Mouse (Mus musculus): ENCODE results near the gene Gm12789. TPM values are rescaled to one million over a fixed set of nuclear protein-coding genes. Genes with fewer than 3 reads are reported as not detected.
"Not testable (repeated sequence)": the region's sequence is repeated elsewhere in the genome, so short reads cannot be mapped to it uniquely, and the experiment has no call there.

Gm12789 gene
- not detected in 2 replicates for polyA plus RNA-seq (2012; rRNA removed)

DNA sequence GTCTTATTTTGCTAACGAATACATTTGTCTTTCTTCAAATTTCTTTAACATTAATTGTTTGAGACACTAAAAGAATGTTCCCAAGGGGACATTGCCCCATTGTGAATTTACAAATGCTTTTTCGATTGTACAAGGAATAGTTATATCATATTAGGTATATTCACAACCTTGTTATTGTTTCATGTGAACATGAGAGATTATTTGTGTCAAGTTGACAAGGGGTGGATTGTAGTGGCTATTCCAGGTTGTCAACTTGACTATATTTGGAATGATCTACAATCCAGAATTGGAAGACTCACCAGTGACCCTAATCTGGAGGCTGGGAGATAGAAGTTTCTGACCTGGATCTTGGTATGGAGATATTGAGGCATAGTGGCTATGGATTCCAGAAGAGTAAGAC lies at the start of gene Gm12789:
Gm12789 (plus strand) TSS at position 301 of the 400 bp plus-strand sequence.
- DNase-seq (ENCODE audit: low read depth), result not testable (repeated sequence)

DNA sequence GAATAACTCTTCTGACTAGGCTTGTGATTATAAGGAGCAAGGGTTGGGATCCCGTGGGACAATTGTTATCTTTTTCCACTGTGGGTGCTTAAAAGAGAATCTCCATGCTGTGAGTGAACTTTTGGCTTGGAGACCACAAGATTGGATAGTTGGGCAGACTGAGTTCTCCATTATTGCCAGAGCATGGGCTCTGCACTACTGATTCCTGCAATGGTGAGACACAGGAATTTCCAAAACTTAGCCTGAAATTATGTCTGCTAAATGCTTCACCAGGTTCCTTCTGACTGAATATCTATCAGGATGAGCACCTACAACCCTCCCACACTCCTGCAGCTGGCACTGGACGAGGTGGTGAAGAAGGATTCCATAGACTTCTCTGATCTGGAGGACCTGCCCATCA lies 46.3 kb upstream of the Gm12789 start, which contains the start of gene Gm12794:
Gm12794 (plus strand) TSS at position 301 of the 400 bp plus-strand sequence.
- not testable (repeated sequence) for DNase-seq (ENCODE audit: low read depth)

DNA sequence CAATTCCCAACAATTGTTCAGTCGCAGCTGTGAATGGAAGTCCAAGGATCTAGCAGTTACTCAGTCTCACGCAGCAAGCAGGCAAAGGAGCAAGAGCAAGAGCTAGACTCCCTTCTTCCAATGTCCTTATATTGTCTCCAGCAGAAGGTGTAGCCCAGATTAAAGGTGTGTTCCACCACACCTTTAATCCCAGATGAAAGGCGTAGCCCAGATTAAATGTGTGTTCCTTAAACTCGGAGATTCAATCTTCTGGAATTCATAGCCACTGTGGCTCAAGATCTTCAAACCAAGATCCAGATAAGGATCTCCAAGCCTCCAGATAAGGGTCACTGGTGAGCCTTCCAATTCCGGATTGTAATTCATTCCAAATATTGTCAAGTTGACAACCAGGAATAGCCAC lies 5.5 kb upstream of the Gm12789 start, which contains the start of gene Gm12790:
Gm12790 (minus strand) TSS at position 101 of the 400 bp plus-strand sequence.
- DNase-seq (ENCODE audit: low read depth), result not testable (repeated sequence)

DNA sequence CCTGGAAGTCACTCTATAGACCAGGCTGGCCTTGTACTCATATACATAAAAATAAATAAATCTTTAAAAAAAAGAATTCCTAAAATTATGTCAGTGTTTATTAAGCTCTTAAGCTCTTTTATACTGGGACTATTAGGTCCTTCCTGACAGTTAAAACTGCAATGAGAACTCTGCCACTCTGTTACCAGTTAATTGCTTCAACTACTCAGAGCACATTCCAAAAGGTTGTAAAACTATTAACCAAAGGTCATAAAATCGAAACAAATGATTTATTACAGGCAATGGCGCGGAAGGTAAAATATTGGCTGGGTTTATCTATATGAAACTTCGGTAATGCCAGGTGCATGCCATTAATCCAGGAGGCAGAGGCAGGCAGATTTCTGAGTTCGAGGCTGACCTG lies 748 bp upstream of the Gm12789 start:
- no peak for DNase-seq (ENCODE audit: low read depth)
- no peak for TF ChIP-seq POLR2A (IDR thresholded peaks at IDR 0.05; ENCODE audit: borderline replicate concordance, extremely low read depth, insufficient read depth, insufficient read length, poor library complexity, severe bottlenecking)
- no peak for TF ChIP-seq CTCF (IDR thresholded peaks at IDR 0.05; ENCODE audit: borderline replicate concordance, extremely low read depth, insufficient read depth, insufficient read length)

DNA sequence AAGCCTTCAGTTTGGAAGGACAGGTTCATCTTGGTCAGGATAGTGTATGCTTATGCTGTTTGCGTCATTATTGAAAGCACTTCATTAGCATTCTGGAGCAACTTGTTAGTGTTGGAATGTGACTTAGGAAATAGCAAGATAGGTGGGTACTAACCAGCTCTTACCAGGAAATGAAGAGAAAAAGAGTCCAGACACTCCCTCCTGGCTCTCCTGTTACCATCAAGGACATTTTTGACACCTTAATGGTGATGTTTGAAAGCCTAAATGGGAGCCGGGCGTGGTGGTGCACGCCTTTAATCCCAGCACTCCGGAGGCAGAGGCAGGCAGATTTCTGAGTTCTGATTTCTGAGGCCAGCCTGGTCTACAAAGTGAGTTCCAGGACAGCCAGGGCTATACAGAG lies 11.0 kb downstream of the Gm12789 start:
- DNase-seq (ENCODE audit: low read depth), result no peak
- TF ChIP-seq CTCF (IDR thresholded peaks at IDR 0.05; ENCODE audit: borderline replicate concordance, extremely low read depth, insufficient read depth, insufficient read length) (no peak), POLR2A (IDR thresholded peaks at IDR 0.05; ENCODE audit: borderline replicate concordance, extremely low read depth, insufficient read depth, insufficient read length, poor library complexity, severe bottlenecking) (no peak)

DNA sequence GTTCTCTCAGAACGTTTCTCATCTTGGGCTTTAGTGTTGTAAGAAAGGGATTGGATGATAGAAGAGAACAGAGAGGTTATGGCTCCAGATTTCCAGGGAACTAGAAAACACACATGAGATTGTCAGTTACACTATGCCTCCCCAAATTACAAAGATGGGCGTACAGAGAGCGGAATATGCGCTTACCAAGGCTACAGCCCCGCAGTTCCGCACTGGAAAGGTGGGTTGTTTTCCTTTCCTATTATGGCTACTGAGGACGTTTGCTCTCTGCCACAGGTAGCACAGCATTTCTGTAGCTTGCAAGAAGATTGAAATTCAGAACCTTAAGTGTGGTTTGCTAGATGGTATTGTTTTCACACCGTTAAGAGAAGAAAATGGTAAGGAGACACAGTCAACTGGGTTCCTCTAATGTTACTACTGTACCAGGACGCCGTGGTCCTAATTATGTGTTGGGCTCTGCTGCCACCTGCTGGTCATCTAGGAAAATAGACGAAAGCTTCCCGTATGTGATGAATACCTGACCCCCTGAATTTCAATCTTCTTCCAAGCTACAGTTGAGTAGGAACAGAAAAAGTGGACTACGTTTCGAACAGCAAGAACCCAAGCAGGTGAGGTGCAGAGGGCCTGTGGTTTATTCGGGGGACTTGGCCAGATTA lies 12.0 kb downstream of the Gm12789 start:
- DNase-seq (ENCODE audit: low read depth), result peak; percentile 89
- TF ChIP-seq POLR2A (IDR thresholded peaks at IDR 0.05; ENCODE audit: borderline replicate concordance, extremely low read depth, insufficient read depth, insufficient read length, poor library complexity, severe bottlenecking) (no peak), CTCF (IDR thresholded peaks at IDR 0.05; ENCODE audit: borderline replicate concordance, extremely low read depth, insufficient read depth, insufficient read length) (peak; percentile 82; the same call in 1 of the 2 replicates)

DNA sequence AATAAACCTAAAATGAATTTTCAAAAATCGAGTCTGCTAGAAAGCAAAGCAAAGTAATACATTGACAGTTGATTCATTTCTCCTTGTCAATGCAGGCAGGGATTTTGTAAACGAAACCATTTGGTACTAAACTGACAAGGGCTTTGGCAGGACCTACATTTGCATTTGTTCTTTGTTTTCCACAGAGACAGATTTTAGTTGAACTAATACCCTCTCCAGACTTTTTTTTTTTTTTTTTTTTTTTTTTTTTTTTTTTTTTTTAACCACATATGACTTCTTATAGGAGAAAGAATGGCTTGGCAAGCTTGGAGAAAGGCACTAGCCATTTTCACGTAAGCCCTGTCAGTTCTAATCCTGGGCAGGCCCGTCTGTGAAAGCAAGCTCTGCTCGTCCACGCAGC lies 40.2 kb downstream of the Gm12789 start:
- no peak for TF ChIP-seq CTCF (IDR thresholded peaks at IDR 0.05; ENCODE audit: borderline replicate concordance, extremely low read depth, insufficient read depth, insufficient read length)
- no peak for TF ChIP-seq POLR2A (IDR thresholded peaks at IDR 0.05; ENCODE audit: borderline replicate concordance, extremely low read depth, insufficient read depth, insufficient read length, poor library complexity, severe bottlenecking)
- DNase-seq (ENCODE audit: low read depth), result no peak

Other genes starting within 250 kb of the Gm12789 start
- gene B020004J07Rik, start 142.6 kb upstream of the Gm12789 start, polyA plus RNA-seq (2012; rRNA removed), result not detected in 2 replicates
- gene C130073F10Rik, start 92.8 kb upstream of the Gm12789 start, polyA plus RNA-seq (2012; rRNA removed), result not detected in 2 replicates
- not detected in 2 replicates for gene Gm12800, start 77.5 kb upstream of the Gm12789 start, polyA plus RNA-seq (2012; rRNA removed)
- not detected in 2 replicates for gene Gm12794, start 46.2 kb upstream of the Gm12789 start, polyA plus RNA-seq (2012; rRNA removed)
- not detected in 2 replicates for gene Gm12790, start 5.6 kb upstream of the Gm12789 start, polyA plus RNA-seq (2012; rRNA removed)
- 26.7 and 35.0 TPM in 2 replicates for gene Pde4b, start 100.9 kb downstream of the Gm12789 start, polyA plus RNA-seq (2012; rRNA removed)